Mouse (Mus musculus): ENCODE measurements around the gene Exoc6.

The Exoc6 gene

DNA sequence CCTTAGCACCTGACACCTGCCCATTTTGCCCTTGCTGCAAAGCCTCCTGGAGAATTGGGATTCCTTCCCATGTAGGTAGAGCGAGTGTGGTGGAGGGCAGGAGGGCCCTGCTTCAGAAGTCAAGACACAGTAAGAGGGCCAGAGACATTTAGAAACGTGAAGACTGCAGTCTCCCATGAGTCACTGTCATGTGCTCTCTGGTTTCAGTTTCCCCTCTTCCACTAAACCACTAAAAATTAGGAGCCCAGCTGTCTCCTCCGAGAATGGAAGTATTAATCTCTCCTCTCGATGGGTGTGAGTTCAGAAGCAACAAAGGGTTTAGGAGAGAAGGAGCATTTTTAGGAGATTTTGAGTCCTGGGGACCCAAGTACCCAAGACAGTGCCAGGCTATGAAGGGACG lies 139.3 kb downstream of the Exoc6 start:
- DNase-seq (ENCODE audit: low read depth, low spot score), result no peak

DNA sequence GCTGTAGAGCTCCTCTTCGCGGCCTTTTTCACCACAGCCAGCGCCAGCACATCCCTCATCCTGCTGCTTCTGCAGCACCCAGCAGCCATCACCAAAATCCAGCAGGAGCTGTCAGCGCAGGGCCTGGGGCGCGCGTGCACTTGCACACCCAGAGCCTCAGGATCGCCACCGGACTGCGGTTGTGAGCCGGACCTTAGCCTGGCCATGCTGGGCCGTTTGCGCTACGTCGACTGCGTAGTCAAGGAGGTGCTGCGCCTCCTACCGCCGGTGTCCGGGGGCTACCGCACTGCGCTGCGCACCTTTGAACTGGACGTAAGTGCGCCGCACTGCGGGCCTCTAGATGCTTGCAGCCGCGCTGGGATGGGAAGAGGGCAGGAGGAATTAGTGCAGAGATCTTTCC lies 140.5 kb downstream of the Exoc6 start:
- no peak for DNase-seq (ENCODE audit: low read depth, low spot score)

DNA sequence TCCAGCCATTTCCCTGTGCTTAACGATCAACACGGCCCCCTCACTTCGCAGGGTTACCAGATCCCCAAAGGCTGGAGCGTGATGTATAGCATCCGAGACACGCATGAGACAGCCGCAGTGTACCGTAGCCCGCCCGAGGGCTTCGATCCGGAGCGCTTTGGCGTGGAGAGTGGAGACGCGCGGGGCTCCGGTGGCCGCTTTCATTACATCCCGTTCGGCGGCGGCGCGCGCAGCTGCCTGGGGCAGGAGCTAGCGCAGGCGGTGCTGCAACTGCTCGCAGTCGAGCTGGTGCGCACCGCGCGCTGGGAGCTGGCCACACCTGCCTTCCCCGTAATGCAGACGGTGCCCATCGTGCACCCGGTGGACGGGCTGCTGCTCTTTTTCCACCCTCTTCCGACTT lies 142.7 kb downstream of the Exoc6 start:
- DNase-seq (ENCODE audit: low read depth, low spot score), result peak; percentile 67

DNA sequence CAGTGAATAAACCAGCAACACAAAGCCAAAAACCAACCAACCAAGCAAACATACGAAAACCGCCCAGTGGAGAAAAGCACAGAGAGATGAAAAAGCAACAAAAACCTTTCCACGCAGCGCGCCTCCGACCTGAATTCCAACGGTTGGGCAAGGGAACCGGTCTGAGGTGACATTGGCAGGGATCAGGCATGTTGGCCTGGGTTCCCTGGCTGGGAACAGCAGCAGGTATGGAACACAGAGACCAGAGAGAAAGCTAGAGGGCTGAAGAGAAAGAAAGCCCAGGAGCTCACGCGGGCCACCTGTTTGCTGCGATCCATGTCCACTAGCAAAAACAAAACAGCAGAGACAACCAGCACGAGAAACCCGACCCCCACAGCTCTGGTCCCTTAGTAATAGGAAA lies 144.9 kb downstream of the Exoc6 start:
- DNase-seq (ENCODE audit: low read depth, low spot score), result no peak

DNA sequence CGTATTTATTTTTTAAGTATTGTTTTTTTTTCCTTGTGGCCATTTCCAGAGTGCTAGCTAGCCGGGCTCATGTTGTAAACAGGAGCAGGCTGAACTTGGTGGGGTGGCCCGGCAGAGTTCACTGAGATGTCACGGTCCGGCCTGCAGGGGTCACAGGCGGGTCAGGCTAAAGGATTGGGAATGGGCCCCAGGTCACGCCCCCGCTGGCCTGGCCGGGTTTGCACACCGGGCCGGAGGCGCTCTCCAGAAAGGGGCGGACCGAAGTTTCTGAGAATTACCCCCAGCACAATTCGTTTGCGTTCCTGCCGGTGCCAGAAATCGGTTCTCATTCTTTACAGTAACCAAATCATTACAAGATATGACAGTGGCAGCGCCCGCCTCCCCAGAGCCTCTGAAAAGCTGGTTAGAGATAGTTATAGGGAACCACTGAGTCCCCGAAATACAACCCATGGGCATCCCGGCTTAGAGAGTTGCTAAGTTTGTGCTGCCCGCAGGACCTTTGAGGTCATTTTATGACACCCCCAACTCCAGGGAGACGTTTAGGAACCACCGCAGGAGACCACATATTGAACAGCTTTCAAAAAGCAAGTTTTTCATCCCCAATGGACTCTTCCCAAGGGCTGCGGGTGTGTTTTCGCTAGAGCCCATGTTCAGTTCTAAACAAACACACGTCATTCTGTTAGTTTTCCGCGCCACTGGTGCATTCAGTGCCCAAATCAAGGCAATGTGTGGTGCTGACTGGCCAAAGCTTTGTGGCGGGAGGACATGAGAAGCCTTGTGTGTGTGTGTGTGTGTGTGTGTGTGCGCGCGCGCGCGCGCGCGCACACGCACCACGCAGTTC lies 145.8 kb downstream of the Exoc6 start:
- DNase-seq (ENCODE audit: low read depth, low spot score), result no peak

DNA sequence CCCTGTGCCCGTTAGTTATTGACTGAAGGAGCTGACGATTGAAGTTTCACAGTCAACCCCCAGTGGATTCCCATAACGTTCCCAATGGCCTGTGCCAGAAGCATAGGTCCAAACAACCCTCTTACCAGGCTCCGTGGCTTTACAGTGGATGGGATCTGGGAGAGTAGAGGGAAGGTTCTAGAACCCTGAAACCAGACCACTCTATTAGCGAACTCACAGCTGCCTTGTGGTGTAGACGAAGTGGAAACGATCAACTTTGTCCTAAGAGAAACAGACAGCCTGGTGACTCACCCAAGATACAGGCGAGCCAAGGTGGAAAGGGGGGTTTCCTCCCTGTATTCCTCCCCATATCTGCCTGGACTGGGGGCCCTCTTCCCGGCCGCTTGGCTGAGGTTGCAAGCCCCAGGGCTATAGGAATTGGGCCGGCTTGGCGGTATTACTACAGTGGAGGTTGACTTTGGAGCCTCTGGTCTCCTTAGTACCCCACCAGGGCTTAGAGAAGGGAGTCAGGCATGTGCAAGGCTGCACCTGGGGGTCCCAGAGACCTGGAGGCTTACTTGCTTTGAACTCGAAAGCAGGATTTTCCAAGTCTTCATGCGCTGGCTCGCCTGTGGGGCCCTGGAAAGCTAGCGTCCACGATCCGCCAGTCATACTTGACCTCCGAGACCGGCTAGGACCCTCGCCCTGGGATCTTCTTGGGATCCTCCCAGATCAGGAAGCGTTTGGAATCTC lies 146.6 kb downstream of the Exoc6 start:
- DNase-seq (ENCODE audit: low read depth, low spot score), result no peak

DNA sequence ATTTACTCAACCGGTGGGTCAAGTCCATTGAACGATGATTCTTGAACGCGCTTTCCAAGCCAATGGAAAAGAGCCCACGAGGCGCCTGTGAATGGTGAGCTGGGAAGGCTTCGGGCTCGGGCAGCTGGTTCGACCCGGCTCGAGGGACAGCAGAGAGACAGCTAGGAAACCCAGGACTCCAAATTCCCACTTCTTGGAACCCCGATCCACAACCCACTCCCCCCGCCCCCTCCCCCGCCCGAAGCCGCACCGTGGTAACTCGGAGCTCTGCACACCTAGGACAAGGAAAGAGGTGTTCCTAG lies 147.1 kb downstream of the Exoc6 start:
- DNase-seq (ENCODE audit: low read depth, low spot score), result no peak

DNA sequence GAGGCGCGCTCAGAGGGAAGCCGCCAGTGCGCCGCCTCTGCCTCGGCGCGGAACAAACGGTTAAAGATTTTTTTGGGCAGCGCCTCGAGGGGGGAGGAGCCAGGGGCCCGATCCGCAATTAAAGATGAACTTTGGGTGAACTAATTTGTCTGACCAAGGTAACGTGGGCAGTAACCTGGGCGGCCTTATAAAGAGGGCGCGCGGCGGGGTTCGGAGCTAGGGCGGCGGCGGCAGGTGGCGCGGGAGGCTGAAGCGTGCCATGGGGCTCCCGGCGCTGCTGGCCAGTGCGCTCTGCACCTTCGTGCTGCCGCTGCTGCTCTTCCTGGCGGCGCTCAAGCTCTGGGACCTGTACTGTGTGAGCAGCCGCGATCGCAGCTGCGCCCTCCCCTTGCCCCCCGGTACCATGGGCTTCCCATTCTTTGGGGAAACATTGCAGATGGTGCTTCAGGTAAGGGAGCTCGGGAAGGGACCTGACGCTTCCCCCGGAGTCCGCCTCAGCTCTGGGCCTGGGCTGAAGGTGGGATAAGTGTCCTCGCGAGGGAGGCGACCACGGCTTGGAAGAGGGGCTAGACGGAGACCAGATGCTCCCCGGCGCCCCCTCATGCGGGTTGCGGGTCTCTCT lies 147.5 kb downstream of the Exoc6 start, which contains the start of gene Cyp26a1:
Cyp26a1 (plus strand) TSS at position 148 of the 622 bp plus-strand sequence.
- no peak for DNase-seq (ENCODE audit: low read depth, low spot score)

DNA sequence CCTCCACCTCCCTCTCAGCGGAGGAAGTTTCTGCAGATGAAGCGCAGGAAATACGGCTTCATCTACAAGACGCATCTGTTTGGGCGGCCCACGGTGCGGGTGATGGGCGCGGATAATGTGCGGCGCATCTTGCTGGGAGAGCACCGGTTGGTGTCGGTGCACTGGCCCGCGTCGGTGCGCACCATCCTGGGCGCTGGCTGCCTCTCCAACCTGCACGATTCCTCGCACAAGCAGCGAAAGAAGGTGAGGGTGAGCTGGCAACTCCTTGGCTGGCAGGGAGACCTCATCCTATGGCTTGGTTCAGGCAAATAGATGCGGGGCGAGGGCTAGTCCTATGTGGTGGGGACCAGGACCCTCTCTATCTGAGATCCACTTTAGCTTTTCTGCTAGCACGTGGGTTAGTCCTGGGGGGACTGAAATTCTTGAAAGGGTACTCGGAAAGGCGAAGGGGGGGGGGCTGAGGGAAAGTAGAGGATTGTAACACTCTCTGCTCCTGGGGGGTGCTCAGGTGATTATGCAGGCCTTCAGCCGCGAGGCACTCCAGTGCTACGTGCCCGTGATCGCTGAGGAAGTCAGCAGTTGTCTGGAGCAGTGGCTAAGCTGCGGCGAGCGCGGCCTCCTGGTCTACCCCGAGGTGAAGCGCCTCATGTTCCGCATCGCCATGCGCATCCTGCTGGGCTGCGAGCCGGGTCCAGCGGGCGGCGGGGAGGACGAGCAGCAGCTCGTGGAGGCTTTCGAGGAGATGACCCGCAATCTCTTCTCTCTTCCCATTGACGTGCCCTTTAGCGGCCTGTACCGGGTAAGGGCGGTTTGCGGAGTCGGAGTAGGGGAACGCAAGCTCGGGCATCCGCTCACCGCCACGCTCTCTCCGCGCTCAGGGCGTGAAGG lies 148.3 kb downstream of the Exoc6 start:
- no peak for DNase-seq (ENCODE audit: low read depth, low spot score)

DNA sequence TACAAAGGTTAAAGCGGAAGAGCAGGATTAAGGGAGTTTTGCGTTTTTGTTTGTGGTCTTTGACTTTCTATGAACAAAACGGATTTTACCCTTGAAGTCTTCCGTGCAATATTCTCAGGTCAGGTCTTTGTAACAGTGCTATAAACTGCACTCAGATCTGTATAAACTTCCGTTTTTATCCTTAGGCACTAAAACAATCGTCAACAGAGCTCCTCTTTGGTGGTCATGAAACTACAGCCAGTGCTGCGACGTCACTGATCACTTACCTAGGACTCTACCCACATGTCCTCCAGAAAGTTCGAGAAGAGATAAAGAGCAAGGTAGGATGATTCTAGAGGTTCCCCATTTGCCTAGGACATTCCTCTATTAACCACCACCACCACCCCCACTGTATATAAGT lies 149.5 kb downstream of the Exoc6 start:
- DNase-seq (ENCODE audit: low read depth, low spot score), result no peak

DNA sequence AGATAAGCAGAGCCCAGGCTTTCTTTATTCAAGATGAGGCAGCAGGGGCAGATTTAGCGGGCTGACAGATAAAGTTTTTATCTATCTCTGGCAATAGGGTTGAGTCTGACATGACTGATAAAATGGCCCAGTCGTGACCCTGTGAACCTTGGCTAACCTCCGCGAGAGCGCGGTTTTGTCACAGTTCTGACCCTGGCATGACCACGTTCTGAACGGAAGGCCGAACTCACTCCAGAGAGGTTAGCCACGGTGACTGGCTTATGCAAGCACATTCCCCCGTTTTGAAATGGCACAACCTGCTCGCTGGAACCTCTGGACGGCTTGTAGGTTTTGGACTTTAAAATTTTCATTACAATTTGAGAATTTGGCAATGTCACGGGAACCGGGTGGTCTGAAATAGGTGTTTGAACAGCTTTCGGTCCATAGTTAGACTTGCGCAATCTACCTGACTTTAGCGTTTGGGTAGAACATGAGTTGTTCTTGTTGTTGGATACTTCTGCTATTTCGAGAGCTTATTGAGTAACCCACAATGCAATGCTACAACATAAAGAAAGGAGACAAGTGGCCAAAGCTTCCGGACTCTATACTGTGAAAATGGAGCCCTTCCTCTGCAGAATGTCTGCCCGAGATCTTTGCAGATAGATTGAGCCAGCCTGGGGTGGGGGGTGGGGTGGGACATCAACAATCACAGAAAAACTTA lies 152.3 kb downstream of the Exoc6 start:
- no peak for DNase-seq (ENCODE audit: low read depth, low spot score)

DNA sequence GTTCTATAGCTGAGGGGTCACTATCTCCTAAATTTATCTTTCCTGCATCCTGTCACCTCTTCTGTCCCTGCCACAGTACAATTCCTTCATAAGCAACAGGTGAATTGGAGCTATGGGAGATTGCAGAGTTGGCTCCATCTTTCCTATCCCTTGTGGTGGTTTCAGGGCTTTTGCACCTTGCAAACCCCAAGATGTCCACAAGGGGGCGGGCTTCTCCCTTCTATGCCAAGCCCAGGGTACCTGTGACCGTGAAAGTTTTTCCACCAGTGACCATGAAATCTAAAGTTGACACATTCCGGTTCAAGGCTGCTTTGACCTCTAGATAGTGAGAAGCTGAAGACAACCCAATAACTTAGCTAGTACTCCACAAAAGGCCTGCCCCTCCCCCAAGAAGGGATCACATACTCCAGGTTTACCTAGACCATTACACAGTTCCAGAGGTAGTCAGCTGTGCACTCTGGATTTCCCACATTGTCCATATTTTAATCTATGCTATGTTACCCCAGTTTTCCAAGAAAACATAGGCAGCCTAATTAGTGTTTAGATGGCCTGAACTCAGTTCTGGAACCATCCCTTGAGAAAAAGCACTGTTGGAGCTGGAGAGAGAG lies 153.8 kb downstream of the Exoc6 start:
- DNase-seq (ENCODE audit: low read depth, low spot score), result peak; percentile 56

DNA sequence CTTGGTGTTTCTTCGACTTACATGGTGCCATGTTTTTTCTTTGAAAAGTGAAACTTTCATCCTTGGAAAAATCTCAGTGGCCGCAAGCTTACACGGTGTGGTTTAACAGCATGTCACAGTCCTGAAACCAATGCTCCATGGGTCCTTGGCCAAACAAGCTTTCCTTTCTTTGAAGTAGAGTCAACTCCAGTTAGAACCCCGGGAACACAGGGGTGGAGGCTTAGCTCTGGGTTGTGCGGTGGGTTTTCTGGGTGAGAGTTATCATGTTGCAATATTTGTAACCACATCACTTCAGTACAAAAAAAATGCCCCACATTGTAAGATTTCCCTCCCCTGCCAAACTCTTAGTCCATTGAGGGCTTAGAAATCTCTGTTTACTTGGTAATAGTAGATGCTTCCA lies 155.5 kb downstream of the Exoc6 start:
- no peak for DNase-seq (ENCODE audit: low read depth, low spot score)

DNA sequence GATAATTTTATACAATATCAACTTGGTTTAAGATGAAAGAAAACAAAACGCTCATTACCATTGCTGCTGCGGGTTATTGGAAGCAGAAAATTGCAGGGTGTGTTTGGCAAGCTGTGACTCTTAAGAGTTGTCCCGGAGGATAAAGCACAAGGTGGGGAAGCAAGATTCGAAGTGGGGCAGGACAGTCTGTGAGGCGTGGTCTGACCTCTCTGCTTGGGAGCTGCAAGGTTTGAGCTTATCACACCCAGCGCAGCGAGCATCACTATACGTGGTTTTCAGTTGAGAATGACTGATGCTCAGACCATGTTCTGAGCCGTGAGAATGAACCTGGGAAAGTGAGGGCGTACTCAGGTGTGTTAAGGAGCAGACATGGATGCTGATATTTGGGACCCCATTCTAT lies 164.5 kb downstream of the Exoc6 start:
- no peak for DNase-seq (ENCODE audit: low read depth, low spot score)

DNA sequence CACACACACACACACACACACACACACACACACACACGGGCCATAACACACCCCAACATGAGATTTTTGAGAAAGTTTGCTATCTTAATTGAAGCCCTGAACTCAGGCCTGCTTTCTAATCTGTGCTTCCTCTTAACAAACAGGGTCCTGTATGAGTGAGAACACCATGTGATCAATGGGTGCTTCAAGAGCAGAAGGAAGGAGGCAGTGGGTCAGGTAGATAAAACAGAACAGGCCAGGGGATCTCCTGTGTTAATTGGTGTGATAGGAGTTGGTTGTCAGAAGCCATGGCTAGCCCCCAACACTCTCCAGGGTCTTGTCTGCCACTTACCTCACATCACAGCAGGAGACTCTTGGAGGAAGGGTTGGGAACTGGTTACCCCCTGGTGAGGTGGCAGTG lies 165.8 kb downstream of the Exoc6 start:
- DNase-seq (ENCODE audit: low read depth, low spot score), result no peak

DNA sequence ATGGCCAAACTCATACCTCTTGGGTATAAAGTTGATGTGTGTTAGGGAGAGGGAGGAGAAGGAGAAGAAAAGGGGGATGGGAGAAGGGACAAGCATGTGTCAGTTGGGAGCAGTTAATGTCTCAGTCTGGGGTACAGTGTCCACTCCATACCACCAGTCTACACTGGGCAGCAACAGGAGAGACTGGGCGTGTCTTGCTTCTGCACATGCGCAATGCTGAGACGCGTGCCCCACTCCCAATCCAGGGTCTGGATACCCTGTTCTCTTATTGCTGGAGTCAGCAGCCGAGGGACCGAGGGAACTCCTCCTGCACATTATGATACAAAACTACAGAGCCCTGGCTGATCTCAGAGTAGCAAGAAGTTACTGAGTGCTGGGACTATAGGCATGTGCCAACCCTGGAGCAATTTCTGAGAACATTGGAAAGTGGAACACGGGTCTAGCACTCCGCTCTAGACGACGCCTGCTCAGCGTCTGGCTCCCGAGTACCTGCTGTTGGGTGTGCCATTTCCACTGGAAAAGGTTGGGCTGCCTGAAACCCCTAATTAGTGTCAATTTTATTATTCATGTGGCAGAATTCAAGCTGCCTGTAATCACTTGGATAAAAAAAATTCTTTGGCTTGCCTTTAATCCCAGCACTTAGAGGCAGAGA lies 166.4 kb downstream of the Exoc6 start:
- DNase-seq (ENCODE audit: low read depth, low spot score), result no peak

DNA sequence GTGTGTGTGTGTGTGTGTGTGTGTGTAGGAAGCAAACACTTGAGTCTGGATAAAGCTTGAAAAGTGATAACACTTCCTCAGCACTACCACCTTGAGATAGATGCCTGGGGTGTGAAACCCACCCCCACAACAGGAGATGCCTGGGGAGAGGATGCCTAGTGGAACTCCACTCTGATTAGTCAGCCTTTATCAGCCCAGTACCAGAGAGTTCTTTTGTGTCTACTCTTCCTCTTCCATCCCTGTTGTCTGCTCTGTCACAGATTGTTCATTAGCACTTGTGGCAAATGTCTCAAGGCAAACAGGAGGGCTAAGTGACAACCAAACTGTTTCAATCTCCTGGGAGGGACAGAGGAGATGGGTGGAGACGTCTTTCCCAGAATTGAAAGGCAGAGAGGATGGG lies 168.9 kb downstream of the Exoc6 start:
- no peak for DNase-seq (ENCODE audit: low read depth, low spot score)

DNA sequence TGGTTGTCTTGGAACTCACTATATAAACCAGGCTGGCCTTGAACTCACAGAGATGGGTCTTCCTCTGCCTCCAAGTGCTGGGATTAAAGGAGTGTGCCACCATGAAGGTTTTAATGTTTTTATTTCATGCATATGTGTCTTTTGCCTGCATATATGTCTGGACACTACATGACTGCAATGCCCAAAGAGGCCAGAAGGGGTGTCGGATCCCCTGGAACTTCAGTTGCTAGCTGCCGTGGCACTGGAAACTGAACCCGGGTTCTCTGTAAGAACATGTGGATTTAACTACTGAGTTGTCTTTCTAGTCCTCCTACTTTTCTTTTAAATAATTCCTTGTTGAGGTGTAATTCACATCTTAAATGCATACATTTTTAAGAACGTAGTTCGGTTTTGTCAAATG lies 174.4 kb downstream of the Exoc6 start:
- DNase-seq (ENCODE audit: low read depth, low spot score), result peak; percentile 9

DNA sequence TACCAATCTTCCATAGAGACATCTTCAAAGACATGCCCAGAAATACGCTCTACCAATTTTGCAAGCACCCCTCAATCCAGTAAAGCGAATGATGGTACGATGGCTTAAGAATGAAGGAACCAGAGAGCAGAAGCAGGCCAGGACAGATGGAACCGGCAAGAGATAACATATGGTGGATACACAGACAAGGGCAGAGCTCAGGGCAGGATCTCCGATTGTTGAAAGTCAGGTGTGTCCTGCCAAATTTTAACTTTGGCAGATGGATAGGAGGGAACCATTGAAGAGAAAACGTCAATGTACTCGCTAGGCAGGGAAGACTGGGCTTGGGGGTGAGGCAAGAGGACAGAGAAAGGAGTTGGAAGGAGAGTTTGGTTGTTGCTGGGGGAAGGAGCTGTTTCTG lies 176.4 kb downstream of the Exoc6 start:
- DNase-seq (ENCODE audit: low read depth, low spot score), result no peak

DNA sequence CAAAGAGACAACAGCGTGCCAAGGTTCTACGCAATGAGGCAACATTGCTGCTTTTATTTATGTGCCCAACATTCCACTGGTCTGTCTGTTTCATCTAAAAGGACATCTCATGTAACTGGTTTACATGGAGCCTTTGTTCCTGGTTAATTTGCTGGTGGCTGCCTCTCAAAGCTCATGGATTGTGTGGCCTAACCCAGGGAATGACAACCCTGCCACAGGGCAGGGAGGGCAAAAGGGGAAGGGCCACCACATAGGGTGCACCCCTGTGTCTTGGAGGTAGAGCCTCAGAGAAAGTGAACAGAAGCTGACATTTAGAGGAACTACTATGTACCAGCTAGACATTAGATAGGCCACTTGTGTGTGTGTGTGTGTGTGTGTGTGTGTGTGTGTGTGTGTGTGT lies 177.1 kb downstream of the Exoc6 start:
- DNase-seq (ENCODE audit: low read depth, low spot score), result no peak
